Comparison of ENCODE assay signal across 8 mouse cellular contexts in the genomic region with DNA sequence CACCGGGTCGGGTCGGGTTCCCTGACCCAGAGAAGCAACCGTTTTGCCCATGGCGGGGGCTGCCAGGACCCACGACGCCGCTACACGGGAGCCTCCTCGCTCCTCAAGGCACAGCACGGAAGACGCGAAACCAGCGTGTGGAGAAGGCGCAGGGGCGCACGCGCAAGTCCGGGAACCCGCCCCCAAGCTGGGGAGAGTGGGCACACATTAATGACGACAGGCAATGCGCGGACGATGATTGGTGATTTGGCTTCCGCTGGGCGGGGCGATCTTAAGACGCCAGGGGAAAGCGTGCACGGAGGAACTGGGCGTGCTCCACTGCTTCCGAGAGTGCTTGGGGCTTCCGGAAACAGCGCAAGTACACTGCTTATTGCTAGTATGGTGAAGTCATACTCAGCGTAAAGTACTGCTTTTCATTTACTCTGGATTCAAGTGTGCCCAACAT. TPM values are rescaled to one million over a fixed set of nuclear protein-coding genes. Genes with fewer than 3 reads are reported as not detected.
DNase-seq lines count a peak whose midpoint lies in the region; ATAC-seq and TF ChIP-seq lines count a peak whose summit lies in the region.

A gene (minus strand): TSS at position 101 of the 445 bp plus-strand sequence.

- H3K27ac ChIP-seq in hindbrain, embryonic 10.5 days: peak within 1 kb of the TSS; percentile 72
- H3K27ac ChIP-seq in lung, postnatal 0 days (ENCODE audit: low read length): peak within 1 kb of the TSS; percentile 51

- H3K4me3 ChIP-seq in hindbrain, embryonic 10.5 days: peak within 1 kb of the TSS; percentile 91
- H3K4me3 ChIP-seq in lung, postnatal 0 days (ENCODE audit: low read depth, low read length): peak within 1 kb of the TSS; percentile 87

- no peak for TF ChIP-seq CTCF in lung, postnatal 0 days (IDR thresholded peaks at IDR 0.05)

- H3K27me3 ChIP-seq in hindbrain, embryonic 10.5 days (ENCODE audit: insufficient read depth, poor library complexity, severe bottlenecking): no peaks in the 10 kb centered on the region
- H3K27me3 ChIP-seq in lung, postnatal 0 days (replicated peaks; ENCODE audit: insufficient read depth, low read length): no peaks in the 10 kb centered on the region

- under 1% methylated on average over 35 of the region's 35 CpGs for WGBS in hindbrain, embryonic 10.5 days
- 0% methylated on average over 35 of the region's 35 CpGs for WGBS in lung, postnatal 0 days

- H3K4me1 ChIP-seq in hindbrain, embryonic 10.5 days (replicated peaks): peaks cover 21% of the 10 kb centered on the region
- peaks cover 6% of the 10 kb centered on the region; the same call in 1 of the 2 replicates for H3K4me1 ChIP-seq in lung, postnatal 0 days (ENCODE audit: insufficient read depth, low read depth, low read length)

- H3K4me2 ChIP-seq in lung, postnatal 0 days (replicated peaks; ENCODE audit: low read depth, low read length): peak within 1 kb of the TSS; percentile 97

- TF ChIP-seq EP300 in lung, postnatal 0 days (IDR thresholded peaks at IDR 0.05): no peak

- peak; percentile 98 for DNase-seq in MN1 (ENCODE audit: low spot score)
- DNase-seq in cerebellum, adult 9-10 months: peak; percentile 98
- peak; percentile 95 for DNase-seq in hindbrain, embryonic 10.5 days (ENCODE audit: low spot score)
- peak; percentile 98 for DNase-seq in layer of hippocampus, adult 9-11 months
- peak; percentile 99 for DNase-seq in lung, postnatal 0 days (ENCODE audit: low spot score)
- peak; percentile 95 for DNase-seq in ovary, postnatal 14 days (ENCODE audit: low spot score)
- peak; percentile 98 for DNase-seq in thymus, postnatal 14 days

- H3K9ac ChIP-seq in lung, postnatal 0 days (replicated peaks; ENCODE audit: low read depth): peak within 1 kb of the TSS; percentile 66

- peak; percentile 100 for ATAC-seq in frontal cortex, adult (ENCODE audit: low TSS enrichment)
- peak; percentile 100 for ATAC-seq in lung, postnatal 0 days

- H3K9me3 ChIP-seq in hindbrain, embryonic 10.5 days: no peaks in the 10 kb centered on the region
- no peaks in the 10 kb centered on the region for H3K9me3 ChIP-seq in lung, postnatal 0 days (ENCODE audit: low read length)

- H3K36me3 ChIP-seq in hindbrain, embryonic 10.5 days: no peaks in the 10 kb centered on the region
- no peaks in the 10 kb centered on the region for H3K36me3 ChIP-seq in lung, postnatal 0 days (ENCODE audit: insufficient read depth, low read length)

RNA-seq across cellular contexts. Expression of the gene that starts here (rescaled TPM):
- polyA plus RNA-seq in hindbrain, embryonic 10.5 days (2016; fragmentation: Nextera tagmentation; extraction: Ambion mirVana): 21.1 and 31.4 TPM in 2 replicates
- 14.2 and 16.5 TPM in 2 replicates for polyA plus RNA-seq in lung, postnatal 0 days (2015; fragmentation: Nextera tagmentation; extraction: Ambion mirVana)

Comparison
In these comparisons a context has a peak if more than half of its experiments do, and no peak if none do; other contexts are left out.
1. Peak in every context shown above with its lines: DNase-seq, ATAC-seq, H3K4me3 ChIP-seq and H3K27ac ChIP-seq.